Mouse (Mus musculus): ENCODE results near the gene Rnpepl1. TPM values are rescaled to one million over a fixed set of nuclear protein-coding genes. Genes with fewer than 3 reads are reported as not detected.

Rnpepl1 gene
- polyA plus RNA-seq, 1 experiment from 2014 or later = 47.8 TPM

GRCm38 (mm10) chr1:92880101-92880500, 30.5 kb upstream of the Rnpepl1 start:
- Histone ChIP-seq H3K27me3 (no peaks in the 10 kb centered on the region), H3K27ac (replicated peaks) (no peak overlapping the region), H3K9me3 (replicated peaks) (no peaks in the 10 kb centered on the region), H3K36me3 (no peaks in the 10 kb centered on the region), H3K4me3 (replicated peaks) (no peak overlapping the region), H3K4me2 (replicated peaks) (no peak overlapping the region), H3K4me1 (0 out of 2 replicates have a peak, but pooled peaks cover 3% of the 10 kb centered on the region), H3K9ac (no peak overlapping the region)
- 66% methylated on average over 5 of the region's 5 CpGs for WGBS
- ATAC-seq (ENCODE audit: insufficient number of reproducible peaks, low FRiP score, low TSS enrichment, low read depth) = no peak

- Histone ChIP-seq H3K4me3 (replicated peaks) (no peak overlapping the region), H3K4me1 (0 out of 2 replicates have a peak, but pooled peaks cover 3% of the 10 kb centered on the region), H3K36me3 (no peaks in the 10 kb centered on the region), H3K9ac (no peak overlapping the region), H3K27ac (replicated peaks) (no peak overlapping the region), H3K4me2 (replicated peaks) (no peak overlapping the region), H3K27me3 (no peaks in the 10 kb centered on the region), H3K9me3 (replicated peaks) (no peaks in the 10 kb centered on the region)
- no peak for ATAC-seq (ENCODE audit: insufficient number of reproducible peaks, low FRiP score, low TSS enrichment, low read depth)
- 85% methylated on average over 6 of the region's 6 CpGs for WGBS
Observed at GRCm38 (mm10) chr1:92881982-92882381, 28.6 kb upstream of the Rnpepl1 start.

- no peak overlapping the region for H3K4me2 ChIP-seq (replicated peaks)
- no peaks in the 10 kb centered on the region for H3K4me1 ChIP-seq
- 66% methylated on average over 7 of the region's 7 CpGs for WGBS
- no peak overlapping the region for H3K4me3 ChIP-seq (replicated peaks)
- ATAC-seq (ENCODE audit: insufficient number of reproducible peaks, low FRiP score, low TSS enrichment, low read depth) = no peak
- no peaks in the 10 kb centered on the region for H3K9me3 ChIP-seq (replicated peaks)
- H3K9ac ChIP-seq = no peak overlapping the region
- H3K27ac ChIP-seq (replicated peaks) = no peak overlapping the region
- no peaks in the 10 kb centered on the region for H3K36me3 ChIP-seq
- H3K27me3 ChIP-seq = no peaks in the 10 kb centered on the region
Observed at GRCm38 (mm10) chr1:92888901-92889655, 21.5 kb upstream of the Rnpepl1 start.

GRCm38 (mm10) chr1:92892791-92893190, 17.8 kb upstream of the Rnpepl1 start:
- Histone ChIP-seq H3K27me3 (no peaks in the 10 kb centered on the region), H3K9me3 (replicated peaks) (no peaks in the 10 kb centered on the region), H3K36me3 (no peaks in the 10 kb centered on the region), H3K9ac (no peak overlapping the region), H3K4me2 (replicated peaks) (no peak overlapping the region), H3K4me1 (no peaks in the 10 kb centered on the region), H3K4me3 (replicated peaks) (no peak overlapping the region), H3K27ac (replicated peaks) (no peak overlapping the region)
- no peak for ATAC-seq (ENCODE audit: insufficient number of reproducible peaks, low FRiP score, low TSS enrichment, low read depth)
- WGBS = 59% methylated on average over 3 of the region's 3 CpGs

- Histone ChIP-seq H3K4me2 (replicated peaks) (no peak overlapping the region), H3K9ac (no peak overlapping the region), H3K9me3 (replicated peaks) (no peaks in the 10 kb centered on the region), H3K27ac (replicated peaks) (no peak overlapping the region), H3K4me1 (no peaks in the 10 kb centered on the region), H3K36me3 (no peaks in the 10 kb centered on the region), H3K27me3 (no peaks in the 10 kb centered on the region), H3K4me3 (replicated peaks) (no peak overlapping the region)
- 57% methylated on average over 3 of the region's 3 CpGs for WGBS
- ATAC-seq (ENCODE audit: insufficient number of reproducible peaks, low FRiP score, low TSS enrichment, low read depth) = no peak
Observed at GRCm38 (mm10) chr1:92893896-92894295, 16.7 kb upstream of the Rnpepl1 start.

GRCm38 (mm10) chr1:92895089-92895488, 15.5 kb upstream of the Rnpepl1 start:
- Histone ChIP-seq H3K4me1 (no peaks in the 10 kb centered on the region), H3K36me3 (no peaks in the 10 kb centered on the region), H3K4me2 (replicated peaks) (no peak overlapping the region), H3K27ac (replicated peaks) (no peak overlapping the region), H3K9ac (no peak overlapping the region), H3K4me3 (replicated peaks) (no peak overlapping the region), H3K9me3 (replicated peaks) (no peaks in the 10 kb centered on the region), H3K27me3 (no peaks in the 10 kb centered on the region)
- WGBS = 5% methylated on average over 3 of the region's 3 CpGs
- ATAC-seq (ENCODE audit: insufficient number of reproducible peaks, low FRiP score, low TSS enrichment, low read depth) = peak; percentile 51; the same call in 1 of the 2 replicates

- Histone ChIP-seq H3K4me3 (replicated peaks) (peak within 1 kb of the TSS; percentile 25), H3K27me3 (peaks cover 8% of the 10 kb centered on the region; the same call in 1 of the 2 replicates), H3K27ac (replicated peaks) (no peak within 1 kb of the TSS), H3K9ac (no peak within 1 kb of the TSS), H3K4me1 (peaks cover 16% of the 10 kb centered on the region), H3K4me2 (replicated peaks) (peak within 1 kb of the TSS; percentile 44), H3K36me3 (no peaks in the 10 kb centered on the region), H3K9me3 (replicated peaks) (no peaks in the 10 kb centered on the region)
- WGBS = under 1% methylated on average over 15 of the region's 15 CpGs
- ATAC-seq (ENCODE audit: insufficient number of reproducible peaks, low FRiP score, low TSS enrichment, low read depth) = peak; percentile 48; the same call in 1 of the 2 replicates
Observed at GRCm38 (mm10) chr1:92902786-92903185, 7.8 kb upstream of the Rnpepl1 start, which contains the start of gene Ankmy1. Gene Ankmy1, minus strand, starts transcription at chr1:92902906.

- H3K4me1 ChIP-seq = peaks cover 20% of the 10 kb centered on the region
- WGBS = 62% methylated on average over 4 of the region's 4 CpGs
- ATAC-seq (ENCODE audit: insufficient number of reproducible peaks, low FRiP score, low TSS enrichment, low read depth) = no peak
Observed at GRCm38 (mm10) chr1:92903627-92904026, 7.0 kb upstream of the Rnpepl1 start.

GRCm38 (mm10) chr1:92905703-92906310, 4.8 kb upstream of the Rnpepl1 start:
- H3K27ac ChIP-seq (replicated peaks) = no peak overlapping the region
- H3K4me2 ChIP-seq (replicated peaks) = no peak overlapping the region
- ATAC-seq (ENCODE audit: insufficient number of reproducible peaks, low FRiP score, low TSS enrichment, low read depth) = no peak
- WGBS = 90% methylated on average over 2 of the region's 2 CpGs
- no peaks in the 10 kb centered on the region for H3K36me3 ChIP-seq
- no peaks in the 10 kb centered on the region for H3K9me3 ChIP-seq (replicated peaks)
- peaks cover 30% of the 10 kb centered on the region for H3K4me1 ChIP-seq
- no peak overlapping the region for H3K4me3 ChIP-seq (replicated peaks)
- H3K9ac ChIP-seq = no peak overlapping the region
- H3K27me3 ChIP-seq = peaks cover 7% of the 10 kb centered on the region; the same call in 1 of the 2 replicates

More at GRCm38 (mm10) chr1:92903627-92904026, 7.0 kb upstream of the Rnpepl1 start:
- Histone ChIP-seq H3K9ac (no peak overlapping the region), H3K4me2 (replicated peaks) (no peak overlapping the region), H3K27me3 (peaks cover 8% of the 10 kb centered on the region; the same call in 1 of the 2 replicates), H3K9me3 (replicated peaks) (no peaks in the 10 kb centered on the region), H3K27ac (replicated peaks) (no peak overlapping the region), H3K36me3 (no peaks in the 10 kb centered on the region), H3K4me3 (replicated peaks) (no peak overlapping the region)

GRCm38 (mm10) chr1:92906779-92907631, 3.6 kb upstream of the Rnpepl1 start, which contains the start of gene Dusp28:
Gene Dusp28, plus strand, starts transcription at chr1:92906981.
- under 1% methylated on average over 81 of the region's 81 CpGs for WGBS
- Histone ChIP-seq H3K4me3 (replicated peaks) (peak within 1 kb of the TSS; percentile 82), H3K36me3 (no peaks in the 10 kb centered on the region), H3K4me2 (replicated peaks) (peak within 1 kb of the TSS; percentile 70), H3K27ac (replicated peaks) (peak within 1 kb of the TSS; percentile 91), H3K4me1 (peaks cover 39% of the 10 kb centered on the region), H3K27me3 (no peaks in the 10 kb centered on the region), H3K9ac (peak within 1 kb of the TSS; percentile 53), H3K9me3 (replicated peaks) (no peaks in the 10 kb centered on the region)
- peak; percentile 89 for ATAC-seq (ENCODE audit: insufficient number of reproducible peaks, low FRiP score, low TSS enrichment, low read depth)

Measured in embryonic facial prominence, embryonic 15.5 days (tissue).